Mouse (Mus musculus): Measurements from ENCODE around the gene Smagp. TPM values are rescaled to one million over a fixed set of nuclear protein-coding genes. Genes with fewer than 3 reads are reported as not detected.

The Smagp gene
- 557 and 585 TPM in 2 replicates for polyA plus RNA-seq (2012; rRNA removed)

GRCm38 (mm10) chr15:100636700-100637501 lies at the start of gene Smagp:
Gene Smagp, minus strand, starts transcription at chr15:100636940.

GRCm38 (mm10) chr15:100669337-100669736 lies 32.6 kb upstream of the Smagp start, which contains the start of gene Bin2:
Gene Bin2, minus strand, starts transcription at chr15:100669553.

GRCm38 (mm10) chr15:100614996-100615824 lies 21.5 kb downstream of the Smagp start, which contains the start of gene Dazap2:
Gene Dazap2, plus strand, starts transcription at chr15:100615349.

GRCm38 (mm10) chr15:100599276-100600046 lies 37.3 kb downstream of the Smagp start, which contains the start of gene Pou6f1:
Gene Pou6f1, minus strand, starts transcription at chr15:100599984.

Other genes starting within 250 kb of the Smagp start
- gene Gm5475, start 214.8 kb downstream of the Smagp start, polyA plus RNA-seq (2012; rRNA removed), result 0.07 TPM in 1 of 2 replicates, not detected in the other
- 33.4 and 40.0 TPM in 2 replicates for gene Slc11a2, start 211.9 kb downstream of the Smagp start, polyA plus RNA-seq (2012; rRNA removed)
- 41.4 and 44.8 TPM in 2 replicates for gene Letmd1, start 167.9 kb downstream of the Smagp start, polyA plus RNA-seq (2012; rRNA removed)
- gene Csrnp2, start 141.5 kb downstream of the Smagp start, polyA plus RNA-seq (2012; rRNA removed), result 2.1 and 2.4 TPM in 2 replicates
- gene Tfcp2, start 84.9 kb downstream of the Smagp start, polyA plus RNA-seq (2012; rRNA removed), result 4.6 and 8.1 TPM in 2 replicates
- gene Pou6f1, start 37.0 kb downstream of the Smagp start, polyA plus RNA-seq (2012; rRNA removed), result 11.7 and 16.0 TPM in 2 replicates
- gene Dazap2, start 21.6 kb downstream of the Smagp start, polyA plus RNA-seq (2012; rRNA removed), result 669 and 1,069 TPM in 2 replicates
- 3.6 and 4.2 TPM in 2 replicates for gene Bin2, start 32.6 kb upstream of the Smagp start, polyA plus RNA-seq (2012; rRNA removed)
- gene Cela1, start 51.0 kb upstream of the Smagp start, polyA plus RNA-seq (2012; rRNA removed), result 515 and 2,945 TPM in 2 replicates
- gene Galnt6, start 92.4 kb upstream of the Smagp start, polyA plus RNA-seq (2012; rRNA removed), result 40.0 and 45.2 TPM in 2 replicates
- gene Slc4a8, start 124.8 kb upstream of the Smagp start, polyA plus RNA-seq (2012; rRNA removed), result 1.2 and 1.4 TPM in 2 replicates
- 0.19 and 0.20 TPM in 2 replicates for gene Scn8a, start 232.9 kb upstream of the Smagp start, polyA plus RNA-seq (2012; rRNA removed)